Mouse (Mus musculus) limb, embryonic 15.5 days (tissue): ENCODE data around the gene Wwc1. TPM values are rescaled to one million over a fixed set of nuclear protein-coding genes. Genes with fewer than 3 reads are reported as not detected.

Source experiments
- ATAC-seq: fragments of 200-750 bp; cut with Nextera tagmentation; 2 replicates; pipeline ENCODE4 v1.8.0; 2017; ENCODE audit warnings: low read depth, moderate TSS enrichment; ENCODE audit not compliant: insufficient number of reproducible peaks, low FRiP score, low TSS enrichment
- H3K27ac ChIP-seq: fragments of 300-500 bp; sonication (generic); 2 replicates; pipeline ENCODE4 v1.5.1; 2015; ENCODE audit warnings: moderate library complexity, mild to moderate bottlenecking, inconsistent platforms
- H3K27me3 ChIP-seq: fragments of 300-500 bp; sonication (generic); 2 replicates; pipeline ENCODE4 v1.6.1; 2015; ENCODE audit warnings: inconsistent platforms
- H3K36me3 ChIP-seq: fragments of 300-500 bp; sonication (generic); 2 replicates; pipeline ENCODE4 v1.6.1; 2015; ENCODE audit warnings: inconsistent platforms
- H3K4me1 ChIP-seq: fragments of 300-500 bp; sonication (generic); 2 replicates; pipeline ENCODE4 v1.6.1; 2015; ENCODE audit warnings: inconsistent platforms
- H3K4me2 ChIP-seq: fragments of 300-500 bp; sonication (generic); 2 replicates; pipeline ENCODE4 v1.6.1; 2015; ENCODE audit warnings: mild to moderate bottlenecking, inconsistent platforms
- H3K4me3 ChIP-seq: fragments of 300-500 bp; sonication (generic); 2 replicates; pipeline ENCODE4 v1.5.1; 2015; ENCODE audit warnings: mild to moderate bottlenecking, inconsistent platforms
- H3K9ac ChIP-seq: fragments of 300-500 bp; sonication (generic); 2 replicates; pipeline ENCODE4 v1.6.1; 2015; ENCODE audit warnings: inconsistent platforms
- H3K9me3 ChIP-seq: fragments of 300-500 bp; sonication (generic); 2 replicates; pipeline ENCODE4 v1.6.1; 2016; ENCODE audit warnings: inconsistent platforms
- WGBS: fragments of 180-500 bp; shearing (Covaris S2); methylation state at CpG from one replicate; pipeline ENCODE4 v1.1.7; 2015; 5-methylcytosine and 5-hydroxymethylcytosine counted together
- polyA plus RNA-seq: library from polyadenylated mRNA; unstranded; fragments of >200 nt; fragmentation: Nextera tagmentation; extraction: Ambion mirVana; gene quantifications from 2 replicates; pipeline ENCODE4 v1.2.1, GENCODE M21; 2015

Gene Wwc1
- polyA plus RNA-seq, 1 experiment from 2014 or later = 6.0 TPM

DNA sequence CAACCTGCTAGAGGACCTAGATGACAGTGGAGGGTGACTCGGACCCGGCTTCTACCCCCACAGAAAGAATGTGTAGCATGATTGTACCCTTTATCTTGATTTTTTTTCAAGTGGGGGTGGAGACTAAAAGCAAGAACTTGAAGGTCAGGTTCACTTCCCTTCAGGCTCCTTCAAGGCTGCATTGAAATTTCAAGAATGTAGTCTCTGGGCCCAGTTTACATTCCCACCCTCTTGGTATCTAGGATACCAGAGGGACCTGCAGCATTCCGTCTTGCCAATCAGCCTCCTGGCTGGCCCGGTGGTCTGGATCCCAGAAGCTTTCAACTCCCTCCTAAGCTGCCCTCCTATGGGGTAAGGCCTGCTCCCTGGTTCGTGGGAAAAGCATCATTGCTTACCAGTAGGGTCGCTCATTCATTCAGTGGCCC, 31.9 kb downstream of the Wwc1 start:
- H3K4me2 ChIP-seq = no peak overlapping the region
- peaks cover 12% of the 10 kb centered on the region; the same call in 1 of the 2 replicates for H3K4me1 ChIP-seq
- H3K36me3 ChIP-seq = no peaks in the 10 kb centered on the region
- H3K27me3 ChIP-seq = no peaks in the 10 kb centered on the region
- 37% methylated on average over 6 of the region's 6 CpGs for WGBS
- H3K9ac ChIP-seq = no peak overlapping the region
- H3K27ac ChIP-seq = no peak overlapping the region
- ATAC-seq = no peak
- no peak overlapping the region for H3K4me3 ChIP-seq
- H3K9me3 ChIP-seq = no peaks in the 10 kb centered on the region

DNA sequence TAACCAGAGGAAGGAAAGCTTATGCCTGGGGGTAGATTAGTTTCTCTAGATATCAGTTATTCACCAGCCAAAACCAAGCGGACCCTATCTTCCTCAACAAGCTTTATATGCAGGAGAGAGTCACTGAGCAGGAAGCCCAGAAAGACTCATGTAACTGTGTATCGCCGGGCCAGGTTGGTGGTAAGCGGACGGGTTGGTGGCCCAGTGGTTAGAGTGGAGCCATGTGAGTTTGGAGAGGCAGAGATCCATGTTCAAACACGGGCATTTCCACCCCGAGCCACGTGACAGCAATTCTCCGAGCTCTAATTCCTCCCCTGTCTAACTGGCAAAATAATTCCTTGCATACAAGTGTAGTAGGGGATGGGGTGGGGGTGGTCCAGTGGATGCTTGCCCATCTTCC, 32.4 kb downstream of the Wwc1 start:
- H3K4me2 ChIP-seq = no peak overlapping the region
- H3K27me3 ChIP-seq = no peaks in the 10 kb centered on the region
- H3K4me1 ChIP-seq = peaks cover 12% of the 10 kb centered on the region; the same call in 1 of the 2 replicates
- H3K9ac ChIP-seq = no peak overlapping the region
- 77% methylated on average over 9 of the region's 9 CpGs for WGBS
- no peak overlapping the region for H3K4me3 ChIP-seq
- no peaks in the 10 kb centered on the region for H3K9me3 ChIP-seq
- H3K36me3 ChIP-seq = no peaks in the 10 kb centered on the region
- no peak overlapping the region for H3K27ac ChIP-seq
- ATAC-seq = no peak

DNA sequence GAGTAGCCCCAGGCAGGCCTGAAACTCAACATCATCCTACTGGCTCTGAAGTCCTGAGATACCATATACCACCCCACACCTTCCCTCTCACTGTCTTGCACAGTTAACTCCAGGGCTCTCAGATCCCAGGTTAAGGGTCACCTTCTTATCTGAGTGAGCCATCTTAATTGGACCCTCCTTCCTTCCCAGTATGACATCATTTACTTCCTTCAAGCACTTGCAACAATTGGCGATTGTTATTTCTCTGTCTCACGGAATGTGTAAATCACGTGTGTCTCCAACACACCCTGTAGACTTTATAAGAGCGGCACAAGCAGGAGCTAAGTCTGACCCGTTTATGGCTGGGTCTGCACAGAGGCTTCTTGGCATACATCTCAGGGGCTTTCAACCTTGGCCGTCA, 35.1 kb downstream of the Wwc1 start:
- no peak overlapping the region for H3K4me3 ChIP-seq
- no peaks in the 10 kb centered on the region for H3K27me3 ChIP-seq
- no peaks in the 10 kb centered on the region for H3K9me3 ChIP-seq
- no peak for ATAC-seq
- no peak overlapping the region for H3K9ac ChIP-seq
- no peak overlapping the region for H3K4me2 ChIP-seq
- 41% methylated on average over 6 of the region's 6 CpGs for WGBS
- no peaks in the 10 kb centered on the region for H3K36me3 ChIP-seq
- H3K27ac ChIP-seq = no peak overlapping the region
- H3K4me1 ChIP-seq = peaks cover 8% of the 10 kb centered on the region; the same call in 1 of the 2 replicates

DNA sequence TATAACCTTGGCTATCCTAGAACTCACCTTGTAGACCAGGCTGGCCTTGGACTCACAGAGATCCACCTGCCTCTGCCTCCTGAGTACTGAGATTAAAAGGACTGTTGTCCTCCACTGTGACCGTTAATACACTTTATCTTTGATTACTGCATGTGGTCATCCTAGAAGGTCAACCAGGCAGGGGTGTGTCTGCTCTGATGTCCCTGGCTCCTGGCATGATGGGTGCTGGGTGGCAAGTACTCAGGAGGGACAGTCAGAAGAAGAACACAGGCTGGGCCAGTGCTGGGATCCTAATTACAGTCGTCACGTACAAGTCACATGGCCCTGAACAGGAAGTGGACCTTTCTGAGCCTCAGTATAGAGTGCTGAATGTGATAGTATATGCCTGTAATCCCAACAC, 38.7 kb downstream of the Wwc1 start:
- WGBS = 86% methylated on average over 3 of the region's 3 CpGs
- H3K27ac ChIP-seq = no peak overlapping the region
- ATAC-seq = no peak

DNA sequence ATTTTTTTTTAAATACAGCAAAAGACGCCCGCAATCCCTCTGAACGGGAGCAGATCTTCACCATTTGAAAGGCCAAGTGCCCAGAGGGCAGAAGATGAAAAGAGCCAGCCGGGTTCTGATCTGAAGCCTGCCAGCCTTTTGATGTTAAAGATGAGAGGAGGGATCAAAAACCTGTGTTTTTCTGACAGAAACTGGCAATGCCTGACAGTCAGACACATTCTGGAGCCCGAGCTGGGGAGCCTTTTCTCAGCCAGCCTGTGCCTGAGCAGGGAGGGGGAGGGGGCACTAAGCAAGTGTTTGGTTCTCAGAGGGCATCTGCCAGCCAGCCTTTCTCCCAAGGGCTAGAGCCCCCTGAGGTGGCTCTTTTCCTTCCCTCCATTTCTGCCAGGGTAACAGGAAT, 39.3 kb downstream of the Wwc1 start:
- Histone ChIP-seq H3K27ac (no peak overlapping the region), H3K9ac (no peak overlapping the region), H3K4me1 (peaks cover 3% of the 10 kb centered on the region; the same call in 1 of the 2 replicates), H3K9me3 (no peaks in the 10 kb centered on the region), H3K4me3 (no peak overlapping the region), H3K27me3 (no peaks in the 10 kb centered on the region), H3K36me3 (no peaks in the 10 kb centered on the region), H3K4me2 (no peak overlapping the region)
- no peak for ATAC-seq
- 32% methylated on average over 5 of the region's 5 CpGs for WGBS

More for the DNA sequence above, 38.7 kb downstream of the Wwc1 start:
- no peak overlapping the region for H3K4me3 ChIP-seq
- H3K27me3 ChIP-seq = no peaks in the 10 kb centered on the region
- H3K4me1 ChIP-seq = peaks cover 3% of the 10 kb centered on the region; the same call in 1 of the 2 replicates
- H3K9ac ChIP-seq = no peak overlapping the region
- no peaks in the 10 kb centered on the region for H3K36me3 ChIP-seq
- H3K9me3 ChIP-seq = no peaks in the 10 kb centered on the region
- no peak overlapping the region for H3K4me2 ChIP-seq

DNA sequence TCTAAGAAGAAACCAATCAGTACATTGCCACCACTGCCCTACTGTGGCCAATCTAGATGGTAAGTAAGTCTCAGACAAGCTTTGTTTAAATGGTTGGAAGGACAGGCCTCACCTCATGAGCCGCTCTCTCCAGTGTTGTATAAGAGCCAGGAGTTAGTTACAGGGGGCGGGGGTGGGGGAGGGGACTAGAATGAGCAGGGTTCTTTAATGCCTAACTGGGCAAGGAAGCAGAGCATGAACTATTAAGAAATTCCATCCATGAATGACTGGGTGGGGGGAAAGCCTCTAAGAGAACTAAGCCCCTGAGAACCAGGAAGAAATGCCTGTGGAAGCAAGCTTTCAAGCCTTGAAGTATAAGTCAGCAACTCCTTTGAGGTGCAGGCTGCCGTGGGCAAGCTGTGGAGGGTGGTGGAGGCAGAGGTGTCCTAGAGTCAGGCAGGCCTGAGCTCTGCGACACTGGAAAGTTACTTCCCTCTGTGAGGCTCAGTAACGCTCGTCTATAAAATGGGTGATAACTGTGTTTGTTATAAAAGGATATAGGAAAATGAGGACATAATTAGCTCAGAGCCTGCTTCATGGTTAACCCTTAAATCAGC, 41.4 kb downstream of the Wwc1 start:
- H3K4me2 ChIP-seq = no peak overlapping the region
- H3K4me3 ChIP-seq = no peak overlapping the region
- WGBS = 34% methylated on average over 6 of the region's 6 CpGs
- H3K27ac ChIP-seq = no peak overlapping the region
- H3K9me3 ChIP-seq = no peaks in the 10 kb centered on the region
- H3K4me1 ChIP-seq = peaks cover 3% of the 10 kb centered on the region; the same call in 1 of the 2 replicates
- no peak for ATAC-seq
- no peaks in the 10 kb centered on the region for H3K27me3 ChIP-seq
- no peak overlapping the region for H3K9ac ChIP-seq
- H3K36me3 ChIP-seq = no peaks in the 10 kb centered on the region

DNA sequence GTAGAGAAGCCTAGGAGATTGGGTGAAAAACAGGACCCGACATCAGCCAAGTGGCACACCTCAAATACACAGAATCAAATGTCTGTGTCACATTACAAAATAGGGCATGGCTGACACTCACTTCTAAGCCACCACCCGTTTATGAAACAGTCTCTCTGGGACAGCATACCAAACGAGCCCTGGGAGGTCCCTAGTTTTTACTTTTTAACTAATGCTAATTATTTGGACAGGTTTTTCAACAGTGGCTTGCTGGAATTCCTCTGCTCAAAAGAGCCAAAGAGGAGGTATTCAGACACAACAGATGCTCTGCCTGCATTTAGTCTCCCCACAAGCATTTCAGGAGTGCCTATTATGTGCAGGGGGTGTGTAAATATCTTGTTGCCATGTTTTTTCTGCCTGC, 44.7 kb downstream of the Wwc1 start:
- no peaks in the 10 kb centered on the region for H3K27me3 ChIP-seq
- H3K4me3 ChIP-seq = no peak overlapping the region
- no peak overlapping the region for H3K4me2 ChIP-seq
- H3K36me3 ChIP-seq = no peaks in the 10 kb centered on the region
- H3K9ac ChIP-seq = no peak overlapping the region
- WGBS = 41% methylated on average over 3 of the region's 3 CpGs
- H3K4me1 ChIP-seq = peaks cover 12% of the 10 kb centered on the region
- no peak overlapping the region for H3K27ac ChIP-seq
- H3K9me3 ChIP-seq = no peaks in the 10 kb centered on the region
- no peak for ATAC-seq

DNA sequence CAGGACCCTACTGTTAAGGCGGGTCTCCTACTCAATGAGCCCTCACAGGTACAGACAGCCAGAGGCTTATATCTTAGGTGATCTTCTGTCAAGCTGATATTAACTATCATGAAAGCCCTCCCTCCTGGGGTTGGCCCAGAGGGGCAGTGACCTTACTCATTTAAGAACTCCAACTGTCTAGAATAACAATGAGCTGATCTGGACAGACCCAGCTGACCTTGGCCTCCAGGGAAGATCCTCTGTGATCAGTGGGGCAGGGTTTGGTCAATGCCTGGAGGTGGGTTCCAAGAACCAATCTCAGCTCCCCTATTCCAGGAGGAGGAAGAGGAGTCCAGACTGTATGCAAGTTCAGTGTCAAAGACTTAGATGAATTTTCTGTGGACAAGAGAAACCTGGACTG, 45.2 kb downstream of the Wwc1 start:
- 85% methylated on average over 1 of the region's 1 CpGs for WGBS
- no peaks in the 10 kb centered on the region for H3K27me3 ChIP-seq
- no peak overlapping the region for H3K27ac ChIP-seq
- no peak overlapping the region for H3K4me3 ChIP-seq
- ATAC-seq = no peak
- no peak overlapping the region for H3K9ac ChIP-seq
- H3K9me3 ChIP-seq = no peaks in the 10 kb centered on the region
- peaks cover 12% of the 10 kb centered on the region for H3K4me1 ChIP-seq
- no peak overlapping the region for H3K4me2 ChIP-seq
- no peaks in the 10 kb centered on the region for H3K36me3 ChIP-seq

DNA sequence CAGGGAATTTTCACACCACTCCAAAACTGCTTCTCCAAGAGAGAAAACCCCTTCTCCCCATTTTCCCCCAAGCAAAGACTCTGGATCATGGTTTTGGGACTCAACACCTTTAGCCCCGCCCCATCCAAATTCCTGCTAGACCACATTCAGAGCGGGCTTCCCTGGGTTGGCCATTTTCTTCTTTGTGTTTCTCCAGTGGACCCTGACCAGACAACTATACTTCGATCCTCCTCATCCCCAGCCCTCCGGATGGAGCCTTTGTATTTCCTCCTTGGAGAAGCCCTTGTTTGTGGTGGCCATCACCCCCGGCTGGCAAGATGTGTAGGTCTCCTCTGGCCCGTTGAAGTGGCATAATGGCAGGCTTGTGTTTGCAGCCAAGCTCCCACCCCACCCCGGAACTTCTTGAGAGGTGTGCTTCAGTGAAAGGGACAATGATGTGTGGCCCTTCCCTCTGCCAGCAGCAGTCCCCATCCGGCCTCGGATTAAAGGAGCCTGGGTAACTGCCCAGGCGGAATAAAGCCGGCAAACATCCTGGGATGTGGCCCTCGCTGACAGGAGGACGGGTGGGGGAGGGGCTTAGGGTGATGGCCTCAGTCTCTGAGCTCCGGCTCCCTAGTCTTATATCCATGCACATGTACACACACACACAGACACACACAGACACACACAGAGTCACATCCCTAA, 46.8 kb downstream of the Wwc1 start:
- no peak overlapping the region for H3K4me2 ChIP-seq

DNA sequence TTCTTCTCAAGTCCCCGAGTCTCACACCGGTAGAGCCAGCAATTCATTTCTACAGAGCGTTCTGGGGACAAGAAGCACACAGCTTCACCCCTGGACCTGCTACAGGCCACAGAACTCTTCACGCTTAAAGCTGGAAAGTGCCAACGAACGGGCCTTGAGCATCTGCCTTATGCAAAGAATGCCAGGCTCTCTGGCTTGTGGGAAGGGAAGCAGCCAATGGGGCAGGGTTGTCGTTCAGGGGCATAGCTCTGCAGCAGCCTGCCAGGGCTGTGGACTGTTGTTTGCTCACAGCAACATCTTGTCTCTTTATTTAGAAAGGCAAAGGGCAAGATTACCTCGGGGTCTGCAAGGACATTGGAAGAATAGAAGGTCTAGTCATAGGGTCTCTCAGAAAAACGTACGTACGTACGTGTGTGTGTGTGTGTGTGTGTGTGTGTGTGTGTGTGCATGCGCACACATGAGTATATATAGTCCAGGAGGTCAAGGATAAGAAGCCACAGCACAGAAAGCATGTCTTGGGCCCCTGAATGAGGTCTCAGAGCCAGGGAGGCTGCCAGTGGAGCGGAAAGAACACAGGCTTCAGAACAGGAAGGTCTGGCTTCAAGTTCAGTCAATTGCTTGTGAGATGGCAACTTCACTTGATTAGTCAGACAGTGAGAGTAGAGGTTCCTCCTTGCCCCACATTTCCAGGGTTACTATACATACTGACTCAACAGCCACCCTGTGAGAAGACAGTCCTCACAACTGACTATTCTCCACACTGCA, 48.0 kb downstream of the Wwc1 start:
- Histone ChIP-seq H3K4me3 (no peak overlapping the region), H3K4me1 (peaks cover 9% of the 10 kb centered on the region; the same call in 1 of the 2 replicates), H3K9me3 (no peaks in the 10 kb centered on the region), H3K9ac (no peak overlapping the region), H3K27me3 (no peaks in the 10 kb centered on the region), H3K36me3 (no peaks in the 10 kb centered on the region), H3K27ac (no peak overlapping the region), H3K4me2 (no peak overlapping the region)
- no peak for ATAC-seq
- WGBS = 89% methylated on average over 14 of the region's 14 CpGs

More for the DNA sequence above, 46.8 kb downstream of the Wwc1 start:
- H3K9ac ChIP-seq = no peak overlapping the region
- WGBS = 36% methylated on average over 14 of the region's 14 CpGs
- peaks cover 9% of the 10 kb centered on the region; the same call in 1 of the 2 replicates for H3K4me1 ChIP-seq
- no peak overlapping the region for H3K4me3 ChIP-seq
- no peaks in the 10 kb centered on the region for H3K36me3 ChIP-seq
- no peaks in the 10 kb centered on the region for H3K9me3 ChIP-seq
- no peak overlapping the region for H3K27ac ChIP-seq
- H3K27me3 ChIP-seq = no peaks in the 10 kb centered on the region
- ATAC-seq = no peak

DNA sequence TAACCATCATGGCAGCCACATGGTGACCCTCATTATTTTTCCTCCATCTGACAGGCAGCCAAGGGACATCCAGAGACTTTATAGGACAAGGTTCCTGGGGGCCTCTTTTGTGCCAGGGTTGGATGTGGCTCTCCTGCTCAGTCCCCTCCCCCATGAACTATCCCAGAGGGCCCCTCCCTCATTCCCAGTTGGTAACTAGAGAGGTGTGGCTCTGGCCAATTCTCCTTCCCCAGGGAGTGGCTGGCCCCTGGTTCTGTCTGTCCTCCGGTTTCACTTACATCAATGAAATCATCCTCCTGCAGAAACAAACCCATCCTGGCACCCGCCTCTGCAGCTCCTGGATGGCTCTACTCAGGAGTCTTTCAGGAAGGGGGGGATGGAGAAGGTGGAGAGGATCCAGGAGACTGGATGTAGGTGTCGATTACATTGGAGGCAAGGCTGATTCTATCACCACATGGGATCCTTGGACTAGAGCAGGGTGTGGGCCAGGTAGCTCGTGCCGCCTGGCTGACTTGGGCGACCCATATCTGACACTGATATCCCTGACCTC, 49.7 kb downstream of the Wwc1 start:
- Histone ChIP-seq H3K9me3 (no peaks in the 10 kb centered on the region), H3K4me2 (no peak overlapping the region), H3K36me3 (no peaks in the 10 kb centered on the region), H3K27me3 (no peaks in the 10 kb centered on the region), H3K27ac (no peak overlapping the region), H3K4me1 (peaks cover 9% of the 10 kb centered on the region; the same call in 1 of the 2 replicates), H3K9ac (no peak overlapping the region), H3K4me3 (no peak overlapping the region)
- ATAC-seq = no peak
- 79% methylated on average over 6 of the region's 6 CpGs for WGBS

DNA sequence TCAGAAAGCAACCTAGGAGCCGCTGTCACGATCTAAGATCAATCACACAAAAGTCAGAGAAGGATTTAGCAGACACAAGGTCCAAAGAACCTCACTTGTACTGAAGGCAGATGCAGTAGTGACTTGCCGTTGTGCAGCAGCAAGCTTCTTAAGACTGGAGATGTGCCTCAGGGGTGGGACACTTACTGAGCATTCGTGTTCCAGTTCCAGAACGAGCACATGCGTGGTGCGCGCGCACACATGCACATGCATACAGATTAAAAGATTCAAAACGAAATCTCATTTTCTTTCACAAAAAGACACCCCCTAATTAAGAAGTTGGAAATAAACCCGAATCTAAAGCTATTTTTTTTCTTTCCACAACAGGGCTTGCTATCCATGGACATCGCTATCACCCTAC, 51.9 kb downstream of the Wwc1 start:
- Histone ChIP-seq H3K36me3 (no peaks in the 10 kb centered on the region), H3K27ac (no peak overlapping the region), H3K9ac (no peak overlapping the region), H3K4me1 (peaks cover 9% of the 10 kb centered on the region; the same call in 1 of the 2 replicates), H3K4me2 (no peak overlapping the region), H3K4me3 (no peak overlapping the region), H3K27me3 (no peaks in the 10 kb centered on the region), H3K9me3 (no peaks in the 10 kb centered on the region)
- no peak for ATAC-seq
- WGBS = 86% methylated on average over 12 of the region's 12 CpGs
